Mouse (Mus musculus) lung, postnatal 0 days (tissue): ENCODE measurements around the gene Ap3b1.

ENCODE experiments used
- CTCF ChIP-seq: IDR thresholded peaks from 2 replicates; pipeline ENCODE4 v1.5.1; 2016; ENCODE audit warnings: antibody characterized with exemption, mild to moderate bottlenecking
- EP300 ChIP-seq: IDR thresholded peaks from 2 replicates; pipeline ENCODE4 v1.6.1; 2016; ENCODE audit warnings: antibody characterized with exemption, mild to moderate bottlenecking, control low read depth

DNA sequence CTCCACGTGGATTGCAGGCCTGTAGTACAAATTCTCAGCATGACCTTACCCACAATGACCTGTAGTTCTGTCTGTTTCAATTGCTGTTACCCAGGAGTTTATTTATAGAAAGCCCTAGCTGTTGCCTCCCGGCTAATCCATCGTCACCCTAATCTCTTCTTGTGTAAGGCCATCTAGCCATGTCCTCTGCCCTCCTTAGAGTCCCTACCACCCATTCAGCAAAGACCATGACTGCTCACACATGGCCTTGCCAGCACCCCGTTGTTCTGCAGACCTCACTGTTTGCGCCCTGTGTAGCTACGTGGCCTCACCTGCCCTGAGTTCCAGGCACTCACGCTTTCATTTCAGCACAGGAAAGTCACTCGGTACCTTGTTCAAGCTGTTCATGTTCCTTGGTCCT is 160.5 kb downstream of the Ap3b1 start:
- TF ChIP-seq EP300 (no peak), CTCF (no peak)
